Mouse (Mus musculus): Measurements from ENCODE around the gene Tjp3.

DNA sequence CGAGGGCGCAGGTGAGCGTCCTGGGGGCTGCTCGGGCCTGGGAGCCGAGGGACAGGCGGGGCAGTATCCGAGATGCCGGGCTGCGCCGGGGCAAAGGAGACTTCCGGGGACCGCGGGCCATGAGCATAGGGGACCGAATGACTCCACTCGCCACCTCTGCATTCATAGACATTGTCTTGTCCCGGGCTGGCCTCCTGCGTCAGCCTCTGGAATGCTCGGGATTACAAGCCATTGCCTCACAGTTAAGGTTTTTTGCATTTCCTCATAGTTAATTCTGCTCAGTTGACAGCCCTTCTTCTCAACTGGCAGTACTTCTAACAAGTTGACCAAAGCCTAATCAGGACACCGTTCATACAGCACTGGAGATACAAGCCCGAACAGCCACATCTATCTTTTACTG lies 30.1 kb upstream of the Tjp3 start:
- TF ChIP-seq ZC3H11A (IDR thresholded peaks at IDR 0.05; ENCODE audit: borderline replicate concordance, low read depth, low read length) (no peak), CHD2 (IDR thresholded peaks at IDR 0.05; ENCODE audit: low read depth, low read length) (no peak), MAFK (IDR thresholded peaks at IDR 0.05; ENCODE audit: insufficient read depth, low read depth, low read length) (no peak), HCFC1 (IDR thresholded peaks at IDR 0.05; ENCODE audit: borderline replicate concordance, insufficient read depth, low read length) (no peak)
